Mouse (Mus musculus): ENCODE data around the gene Tspear. TPM values are rescaled to one million over a fixed set of nuclear protein-coding genes. Genes with fewer than 3 reads are reported as not detected.
"Not testable (repeated sequence)": the region's sequence is repeated elsewhere in the genome, so short reads cannot be mapped to it uniquely, and the experiment has no call there.

Gene Tspear
- polyA plus RNA-seq, 1 experiment = 1.2 TPM

DNA sequence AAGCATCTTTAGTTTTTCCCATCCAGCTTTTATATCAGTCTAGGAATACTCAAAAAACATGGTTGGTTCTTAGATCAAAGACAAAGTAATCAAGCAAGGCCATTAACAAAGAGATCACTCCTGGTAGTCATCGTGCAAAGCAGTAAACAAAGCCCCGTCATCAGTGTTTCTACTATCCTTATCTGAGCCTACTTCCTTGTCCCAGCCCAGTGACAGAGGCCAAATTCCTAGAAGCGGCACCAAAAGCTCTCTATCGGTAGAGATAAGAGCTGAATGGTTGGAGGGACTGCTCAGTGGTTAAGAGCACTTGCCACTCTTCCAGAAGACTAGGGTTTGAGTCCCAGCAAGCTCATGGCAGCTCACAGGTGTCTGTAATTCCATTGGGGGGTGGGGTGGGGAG is 14.8 kb upstream of the Tspear start:
- no peak overlapping the region for H3K4me3 ChIP-seq (ENCODE audit: low read depth, low read length)
- H3K9me3 ChIP-seq (replicated peaks; ENCODE audit: control insufficient read depth, insufficient read depth, low read length, poor library complexity, severe bottlenecking) = no peaks in the 10 kb centered on the region
- no peaks in the 10 kb centered on the region for H3K4me1 ChIP-seq (ENCODE audit: control insufficient read depth, insufficient read depth, low read length)
- no peak overlapping the region for H3K27ac ChIP-seq (ENCODE audit: insufficient read depth, low read length)
- no peaks in the 10 kb centered on the region for H3K27me3 ChIP-seq (ENCODE audit: control insufficient read depth, insufficient read depth, low read length, poor library complexity, severe bottlenecking)
- TF ChIP-seq CTCF (IDR thresholded peaks at IDR 0.05; ENCODE audit: low read depth, low read length) (no peak), EP300 (IDR thresholded peaks at IDR 0.05; ENCODE audit: insufficient read depth, low read depth, low read length) (no peak), POLR2A (IDR thresholded peaks at IDR 0.05; ENCODE audit: insufficient read depth, low read length) (no peak)
- no peak overlapping the region for H3K9ac ChIP-seq (ENCODE audit: low read depth, poor library complexity, severe bottlenecking)
- H3K36me3 ChIP-seq (ENCODE audit: control insufficient read depth, insufficient read depth, low read length, poor library complexity, severe bottlenecking) = no peaks in the 10 kb centered on the region

DNA sequence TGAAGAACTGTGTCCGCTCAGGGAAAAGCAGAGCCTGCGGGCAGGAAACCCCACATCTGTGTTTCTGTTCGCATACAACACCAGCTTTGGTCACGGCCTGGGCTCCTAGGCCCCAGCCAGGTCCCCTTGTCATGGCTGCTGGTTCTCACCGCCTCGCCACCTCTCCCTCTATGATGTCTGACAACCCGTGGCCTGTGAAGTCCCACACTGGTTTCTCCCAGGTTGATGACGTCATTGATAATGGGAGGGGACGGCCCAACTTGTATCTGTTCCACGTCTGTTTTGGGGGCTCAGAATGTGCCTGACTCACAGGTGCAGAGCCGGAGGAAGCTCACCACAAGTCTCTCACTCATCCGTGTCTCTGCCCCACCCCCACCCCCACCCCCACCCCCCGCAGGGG is 12.6 kb upstream of the Tspear start:
- TF ChIP-seq CTCF (IDR thresholded peaks at IDR 0.05; ENCODE audit: low read depth, low read length) (no peak), EP300 (IDR thresholded peaks at IDR 0.05; ENCODE audit: insufficient read depth, low read depth, low read length) (no peak), POLR2A (IDR thresholded peaks at IDR 0.05; ENCODE audit: insufficient read depth, low read length) (no peak)
- Histone ChIP-seq H3K9ac (ENCODE audit: low read depth, poor library complexity, severe bottlenecking) (no peak overlapping the region), H3K27me3 (ENCODE audit: control insufficient read depth, insufficient read depth, low read length, poor library complexity, severe bottlenecking) (peaks cover 3% of the 10 kb centered on the region; the same call in 1 of the 2 replicates), H3K36me3 (ENCODE audit: control insufficient read depth, insufficient read depth, low read length, poor library complexity, severe bottlenecking) (no peaks in the 10 kb centered on the region), H3K9me3 (replicated peaks; ENCODE audit: control insufficient read depth, insufficient read depth, low read length, poor library complexity, severe bottlenecking) (no peaks in the 10 kb centered on the region), H3K27ac (ENCODE audit: insufficient read depth, low read length) (no peak overlapping the region), H3K4me3 (ENCODE audit: low read depth, low read length) (no peak overlapping the region), H3K4me1 (ENCODE audit: control insufficient read depth, insufficient read depth, low read length) (no peaks in the 10 kb centered on the region)

DNA sequence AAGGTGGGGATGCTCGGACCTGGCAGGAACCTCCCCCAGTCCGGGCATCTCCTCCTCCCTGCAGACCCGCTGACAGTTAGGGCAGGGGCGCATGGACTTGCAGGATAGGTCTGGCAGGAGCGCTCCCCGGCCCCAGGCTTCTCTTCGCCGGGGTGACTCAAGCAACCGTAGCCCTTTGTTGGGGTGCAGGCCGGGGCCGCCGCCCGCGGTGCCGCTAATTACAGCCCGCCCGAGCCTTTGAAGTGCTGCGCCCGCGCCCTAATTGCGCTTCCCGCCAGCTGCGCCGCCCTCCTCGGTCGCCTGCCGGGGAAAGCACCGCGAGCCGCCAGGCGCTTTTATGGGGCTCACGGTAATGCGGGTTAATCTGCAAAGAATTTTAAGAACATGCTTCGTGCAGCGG is 8.8 kb upstream of the Tspear start:
- no peak for TF ChIP-seq POLR2A (IDR thresholded peaks at IDR 0.05; ENCODE audit: insufficient read depth, low read length)
- no peak for TF ChIP-seq EP300 (IDR thresholded peaks at IDR 0.05; ENCODE audit: insufficient read depth, low read depth, low read length)
- TF ChIP-seq CTCF (IDR thresholded peaks at IDR 0.05; ENCODE audit: low read depth, low read length) = no peak
- H3K36me3 ChIP-seq (ENCODE audit: control insufficient read depth, insufficient read depth, low read length, poor library complexity, severe bottlenecking) = no peaks in the 10 kb centered on the region
- H3K4me3 ChIP-seq (ENCODE audit: low read depth, low read length) = peak overlapping the region; percentile 21
- no peaks in the 10 kb centered on the region for H3K9me3 ChIP-seq (replicated peaks; ENCODE audit: control insufficient read depth, insufficient read depth, low read length, poor library complexity, severe bottlenecking)
- H3K4me1 ChIP-seq (ENCODE audit: control insufficient read depth, insufficient read depth, low read length) = no peaks in the 10 kb centered on the region
- no peak overlapping the region for H3K27ac ChIP-seq (ENCODE audit: insufficient read depth, low read length)
- peaks cover 3% of the 10 kb centered on the region; the same call in 1 of the 2 replicates for H3K27me3 ChIP-seq (ENCODE audit: control insufficient read depth, insufficient read depth, low read length, poor library complexity, severe bottlenecking)
- H3K9ac ChIP-seq (ENCODE audit: low read depth, poor library complexity, severe bottlenecking) = peak overlapping the region; percentile 29; the same call in 1 of the 2 replicates

DNA sequence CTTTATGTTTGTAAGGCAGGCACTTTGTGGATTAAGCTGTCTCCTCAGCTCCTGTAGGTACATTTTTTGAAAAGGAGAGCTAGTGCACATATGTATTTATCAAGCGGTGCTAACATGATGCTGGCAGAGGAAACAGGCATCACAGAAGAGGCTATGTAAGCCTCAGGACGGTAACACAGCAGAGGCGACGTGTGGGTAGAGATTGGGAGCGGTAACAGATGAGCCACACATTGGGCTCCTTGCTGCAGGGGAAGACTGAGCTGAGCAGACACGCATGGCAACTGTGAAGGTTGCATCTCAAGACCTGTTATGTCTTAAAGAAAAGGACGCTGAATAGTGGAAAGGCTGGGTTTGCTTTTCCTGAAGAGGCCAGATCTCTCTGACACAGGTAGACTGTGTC is 3.4 kb upstream of the Tspear start:
- H3K27me3 ChIP-seq (ENCODE audit: control insufficient read depth, insufficient read depth, low read length, poor library complexity, severe bottlenecking) = no peaks in the 10 kb centered on the region
- TF ChIP-seq POLR2A (IDR thresholded peaks at IDR 0.05; ENCODE audit: insufficient read depth, low read length) (no peak), EP300 (IDR thresholded peaks at IDR 0.05; ENCODE audit: insufficient read depth, low read depth, low read length) (no peak), CTCF (IDR thresholded peaks at IDR 0.05; ENCODE audit: low read depth, low read length) (no peak)

DNA sequence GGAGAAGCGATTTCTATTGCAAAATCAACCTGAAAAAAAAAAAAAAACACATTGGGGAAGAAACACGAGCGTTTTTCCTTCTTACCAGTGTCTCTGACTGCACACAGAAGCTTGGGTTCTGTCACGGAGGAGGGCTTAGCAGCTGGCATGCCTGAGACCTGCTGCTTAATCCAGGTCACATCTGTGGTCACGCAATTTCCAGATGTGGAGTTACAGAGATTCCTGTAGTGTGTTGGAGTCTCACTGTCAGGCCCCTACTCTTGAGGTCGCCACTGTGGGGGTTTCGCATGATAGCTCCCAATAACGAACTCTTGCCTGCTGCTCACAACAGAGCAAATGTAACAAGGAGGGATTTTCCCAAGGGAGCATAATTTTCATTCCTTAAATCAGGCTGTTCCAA is 2.2 kb upstream of the Tspear start:
- Histone ChIP-seq H3K27me3 (ENCODE audit: control insufficient read depth, insufficient read depth, low read length, poor library complexity, severe bottlenecking) (no peaks in the 10 kb centered on the region), H3K27ac (ENCODE audit: insufficient read depth, low read length) (no peak overlapping the region), H3K9ac (ENCODE audit: low read depth, poor library complexity, severe bottlenecking) (no peak overlapping the region), H3K4me1 (ENCODE audit: control insufficient read depth, insufficient read depth, low read length) (peaks cover 3% of the 10 kb centered on the region), H3K4me3 (ENCODE audit: low read depth, low read length) (no peak overlapping the region), H3K36me3 (ENCODE audit: control insufficient read depth, insufficient read depth, low read length, poor library complexity, severe bottlenecking) (no peaks in the 10 kb centered on the region), H3K9me3 (replicated peaks; ENCODE audit: control insufficient read depth, insufficient read depth, low read length, poor library complexity, severe bottlenecking) (no peaks in the 10 kb centered on the region)
- TF ChIP-seq EP300 (IDR thresholded peaks at IDR 0.05; ENCODE audit: insufficient read depth, low read depth, low read length) = no peak
- TF ChIP-seq CTCF (IDR thresholded peaks at IDR 0.05; ENCODE audit: low read depth, low read length) = no peak
- no peak for TF ChIP-seq POLR2A (IDR thresholded peaks at IDR 0.05; ENCODE audit: insufficient read depth, low read length)

More for the DNA sequence above, 3.4 kb upstream of the Tspear start:
- Histone ChIP-seq H3K4me1 (ENCODE audit: control insufficient read depth, insufficient read depth, low read length) (peaks cover 3% of the 10 kb centered on the region), H3K4me3 (ENCODE audit: low read depth, low read length) (no peak overlapping the region), H3K9me3 (replicated peaks; ENCODE audit: control insufficient read depth, insufficient read depth, low read length, poor library complexity, severe bottlenecking) (no peaks in the 10 kb centered on the region), H3K9ac (ENCODE audit: low read depth, poor library complexity, severe bottlenecking) (no peak overlapping the region), H3K36me3 (ENCODE audit: control insufficient read depth, insufficient read depth, low read length, poor library complexity, severe bottlenecking) (no peaks in the 10 kb centered on the region), H3K27ac (ENCODE audit: insufficient read depth, low read length) (no peak overlapping the region)

DNA sequence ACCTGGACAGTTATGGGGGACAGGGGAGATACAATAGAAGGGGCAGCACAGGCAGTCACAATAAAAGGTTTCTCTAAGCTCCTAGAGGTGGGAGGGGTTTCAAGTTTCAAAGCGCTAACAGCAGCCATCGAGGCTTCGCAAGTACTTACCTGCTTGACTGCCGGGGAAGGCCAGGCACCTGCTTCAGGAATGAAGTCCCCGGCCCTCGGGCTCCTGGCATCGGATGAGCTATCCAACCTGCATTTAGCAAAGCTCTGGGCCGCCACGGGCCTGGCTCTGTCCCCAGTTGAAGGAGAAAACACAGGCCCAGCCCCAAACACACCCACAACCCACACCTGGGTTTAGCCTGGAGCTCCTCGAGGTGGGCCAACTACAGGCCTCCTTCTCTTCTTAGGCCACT is 652 bp downstream of the Tspear start:
- no peak overlapping the region for H3K9ac ChIP-seq (ENCODE audit: low read depth, poor library complexity, severe bottlenecking)
- no peaks in the 10 kb centered on the region for H3K36me3 ChIP-seq (ENCODE audit: control insufficient read depth, insufficient read depth, low read length, poor library complexity, severe bottlenecking)
- TF ChIP-seq POLR2A (IDR thresholded peaks at IDR 0.05; ENCODE audit: insufficient read depth, low read length) = no peak
- TF ChIP-seq CTCF (IDR thresholded peaks at IDR 0.05; ENCODE audit: low read depth, low read length) = no peak
- no peak for TF ChIP-seq EP300 (IDR thresholded peaks at IDR 0.05; ENCODE audit: insufficient read depth, low read depth, low read length)
- H3K4me1 ChIP-seq (ENCODE audit: control insufficient read depth, insufficient read depth, low read length) = peaks cover 3% of the 10 kb centered on the region
- no peaks in the 10 kb centered on the region for H3K9me3 ChIP-seq (replicated peaks; ENCODE audit: control insufficient read depth, insufficient read depth, low read length, poor library complexity, severe bottlenecking)
- no peak overlapping the region for H3K27ac ChIP-seq (ENCODE audit: insufficient read depth, low read length)
- no peak overlapping the region for H3K4me3 ChIP-seq (ENCODE audit: low read depth, low read length)
- H3K27me3 ChIP-seq (ENCODE audit: control insufficient read depth, insufficient read depth, low read length, poor library complexity, severe bottlenecking) = no peaks in the 10 kb centered on the region

DNA sequence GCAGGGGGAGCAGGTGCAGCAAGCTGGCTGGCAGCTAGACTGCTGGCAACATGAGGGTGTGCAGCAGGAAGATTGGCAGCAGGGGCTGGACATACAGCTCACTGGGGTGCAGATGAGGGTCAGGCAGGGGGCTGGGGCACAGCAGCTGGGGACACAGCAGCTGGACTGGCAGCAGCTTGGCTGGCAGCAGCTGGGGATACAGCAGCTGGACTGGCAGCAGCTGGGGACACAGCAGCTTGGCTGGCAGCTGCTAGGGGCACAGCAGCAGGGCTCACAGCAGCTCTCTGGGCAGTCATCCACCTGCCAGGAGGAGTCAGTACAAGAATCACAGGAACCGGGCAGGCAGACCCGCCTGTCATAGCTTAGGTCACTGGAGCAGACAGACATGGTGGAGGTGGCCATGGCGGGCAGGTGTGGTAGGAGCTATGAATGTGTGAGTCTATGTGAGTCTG is 4.0 kb downstream of the Tspear start, which contains the start of gene Gm19402:
Gm19402 (minus strand) TSS at position 402 of the 452 bp plus-strand sequence.
- H3K9me3 ChIP-seq (replicated peaks; ENCODE audit: control insufficient read depth, insufficient read depth, low read length, poor library complexity, severe bottlenecking); H3K27ac ChIP-seq (ENCODE audit: insufficient read depth, low read length); H3K4me3 ChIP-seq (ENCODE audit: low read depth, low read length); H3K36me3 ChIP-seq (ENCODE audit: control insufficient read depth, insufficient read depth, low read length, poor library complexity, severe bottlenecking); H3K9ac ChIP-seq (ENCODE audit: low read depth, poor library complexity, severe bottlenecking); H3K4me1 ChIP-seq (ENCODE audit: control insufficient read depth, insufficient read depth, low read length); H3K27me3 ChIP-seq (ENCODE audit: control insufficient read depth, insufficient read depth, low read length, poor library complexity, severe bottlenecking): not testable (repeated sequence)

All from ES-Bruce4 (cell line).